Mouse (Mus musculus) bone marrow, adult 2 months (tissue): ENCODE measurements around the gene Arhgap1. TPM values are rescaled to one million over a fixed set of nuclear protein-coding genes. Genes with fewer than 3 reads are reported as not detected.

Source experiments
- H3K27ac ChIP-seq: fragments of 200-500 bp; 2 replicates; pipeline ENCODE4 v1.5.1; 2012; ENCODE audit warnings: low read depth, mild to moderate bottlenecking, control low read depth, inconsistent platforms, low read length; ENCODE audit not compliant: control insufficient read depth, poor library complexity, insufficient read depth
- H3K4me1 ChIP-seq: fragments of 200-500 bp; 2 replicates; pipeline ENCODE4 v1.6.1; 2011; ENCODE audit warnings: low read length; ENCODE audit not compliant: control insufficient read depth, insufficient read depth
- H3K4me3 ChIP-seq: fragments of 200-500 bp; replicated peaks from 2 replicates; pipeline ENCODE3; 2011; ENCODE audit warnings: mild to moderate bottlenecking, low read depth, low read length, control low read depth; ENCODE audit not compliant: control insufficient read depth
- CTCF ChIP-seq: fragments of 200-500 bp; IDR thresholded peaks from 2 replicates; pipeline ENCODE4 v1.5.1; 2011; ENCODE audit warnings: low read length, control low read depth; ENCODE audit not compliant: control insufficient read depth, insufficient read depth
- POLR2A ChIP-seq: fragments of 200-500 bp; IDR thresholded peaks from 2 replicates; pipeline ENCODE4 v1.6.1; 2011; ENCODE audit warnings: low read depth, mild to moderate bottlenecking, control low read depth, low read length, borderline replicate concordance; ENCODE audit not compliant: control insufficient read depth
- WGBS: fragments of 180-500 bp; shearing (Covaris S2); methylation state at CpG from one replicate; pipeline ENCODE4 v1.1.7; 2018; 5-methylcytosine and 5-hydroxymethylcytosine counted together
- polyA plus RNA-seq: library from polyadenylated mRNA; stranded (reverse); fragments of >200 nt; gene quantifications from 2 replicates; pipeline ENCODE4 v1.2.4, GENCODE M21; 2011; ENCODE audit warnings: low replicate concordance; ENCODE audit not compliant: missing spikeins, insufficient read depth, insufficient read length

Gene Arhgap1
- polyA plus RNA-seq, 1 experiment = 35.2 TPM

DNA sequence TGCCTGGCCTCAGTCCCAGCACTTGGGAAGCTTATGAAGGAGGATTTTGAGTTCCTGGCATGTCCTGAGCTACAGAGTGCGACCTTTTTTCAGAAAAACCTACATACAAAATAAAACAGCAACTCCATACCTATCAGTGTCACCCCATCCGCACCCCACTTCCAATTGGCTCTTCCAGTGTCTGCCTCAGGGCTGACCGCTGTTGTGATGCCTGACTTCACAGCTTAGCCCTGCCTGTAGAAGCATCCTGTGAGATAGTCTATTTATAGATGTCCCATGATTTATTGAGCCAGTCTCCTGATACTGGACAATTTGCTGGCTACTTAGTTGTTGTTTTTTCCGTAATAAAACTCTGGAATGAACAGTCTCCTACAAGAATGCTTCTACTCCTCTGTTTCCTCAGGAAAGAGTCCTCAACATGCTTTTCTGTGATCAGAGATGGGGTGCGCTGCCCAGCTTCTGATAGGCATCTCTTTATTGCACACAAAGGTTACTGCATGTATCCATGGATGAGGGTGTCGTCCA lies 16.8 kb downstream of the Arhgap1 start:
- Histone ChIP-seq H3K4me1 (no peaks in the 10 kb centered on the region), H3K4me3 (no peak overlapping the region), H3K27ac (no peak overlapping the region)
- TF ChIP-seq POLR2A (no peak), CTCF (no peak)
- 89% methylated on average over 6 of the region's 6 CpGs for WGBS

DNA sequence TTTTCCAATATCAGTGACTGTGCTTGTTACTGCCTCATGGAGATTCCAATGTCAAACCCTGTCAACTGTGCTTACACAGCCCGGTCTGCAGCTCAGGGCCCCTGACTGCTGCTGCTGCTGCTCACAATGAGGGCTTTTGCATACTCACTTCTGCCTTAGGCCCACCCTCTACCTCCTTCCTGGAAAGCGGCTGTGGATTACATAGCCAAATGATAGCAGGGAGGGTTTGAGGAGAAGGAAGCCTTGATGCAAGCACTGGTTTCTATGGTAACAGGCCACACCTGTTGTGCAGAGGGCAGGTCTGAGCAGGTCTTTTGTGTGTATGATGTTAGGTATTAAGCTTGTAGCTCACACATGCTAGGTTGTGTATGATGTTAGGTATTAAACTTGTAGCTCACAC lies 18.1 kb downstream of the Arhgap1 start:
- Histone ChIP-seq H3K27ac (no peak overlapping the region), H3K4me1 (no peaks in the 10 kb centered on the region), H3K4me3 (no peak overlapping the region)
- TF ChIP-seq CTCF (no peak), POLR2A (no peak)
- 80% methylated on average over 2 of the region's 2 CpGs for WGBS

DNA sequence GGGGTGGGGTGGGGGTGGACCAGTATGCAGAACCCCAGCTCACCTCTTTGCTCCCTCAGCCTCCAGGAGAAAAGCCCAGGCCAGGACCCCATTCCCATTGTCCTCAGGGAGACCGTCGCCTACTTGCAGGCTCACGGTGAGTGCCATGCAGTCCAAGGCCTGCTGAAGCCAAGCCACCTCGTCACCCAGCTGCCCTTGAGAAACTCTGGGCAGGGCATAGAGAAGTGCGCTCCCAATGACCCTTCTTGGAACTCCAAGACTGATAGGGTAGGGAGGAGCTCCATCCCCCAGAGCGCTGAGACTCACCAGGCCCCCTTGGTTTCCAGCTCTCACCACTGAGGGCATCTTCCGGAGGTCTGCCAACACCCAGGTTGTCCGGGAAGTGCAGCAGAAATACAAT lies 19.7 kb downstream of the Arhgap1 start:
- no peak overlapping the region for H3K27ac ChIP-seq
- no peak for TF ChIP-seq CTCF
- no peak for TF ChIP-seq POLR2A
- no peak overlapping the region for H3K4me3 ChIP-seq
- no peaks in the 10 kb centered on the region for H3K4me1 ChIP-seq
- 95% methylated on average over 8 of the region's 8 CpGs for WGBS

- WGBS = 87% methylated on average over 6 of the region's 6 CpGs
- Histone ChIP-seq H3K27ac (no peak overlapping the region), H3K4me1 (no peaks in the 10 kb centered on the region), H3K4me3 (no peak overlapping the region)
- TF ChIP-seq POLR2A = no peak
- TF ChIP-seq CTCF = no peak
These were observed 20.4 kb downstream of the Arhgap1 start for GRCm38 (mm10) chr2:91670038-91670437.

DNA sequence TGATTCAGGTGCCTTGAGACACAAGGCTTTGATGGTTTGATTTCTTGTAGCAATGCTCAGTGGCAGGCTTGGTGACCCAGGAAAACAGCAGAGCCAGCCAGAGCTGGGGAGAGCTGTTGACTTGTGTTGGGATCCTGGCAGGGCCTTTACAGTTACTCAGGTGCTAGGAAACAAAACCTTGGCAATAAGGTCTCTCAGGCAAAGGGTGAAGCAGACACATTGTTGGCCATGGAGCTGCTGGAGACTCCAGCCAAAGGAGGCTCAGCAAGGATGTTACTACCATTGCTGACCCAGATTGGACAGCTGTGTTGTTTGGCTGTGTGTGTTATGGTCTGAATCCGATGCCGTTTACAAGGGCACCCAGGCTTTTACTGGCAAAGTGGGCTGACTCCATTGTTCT lies 23.9 kb downstream of the Arhgap1 start:
- WGBS = 92% methylated on average over 2 of the region's 2 CpGs
- Histone ChIP-seq H3K27ac (no peak overlapping the region), H3K4me1 (no peaks in the 10 kb centered on the region), H3K4me3 (no peak overlapping the region)
- TF ChIP-seq POLR2A (no peak), CTCF (no peak)

DNA sequence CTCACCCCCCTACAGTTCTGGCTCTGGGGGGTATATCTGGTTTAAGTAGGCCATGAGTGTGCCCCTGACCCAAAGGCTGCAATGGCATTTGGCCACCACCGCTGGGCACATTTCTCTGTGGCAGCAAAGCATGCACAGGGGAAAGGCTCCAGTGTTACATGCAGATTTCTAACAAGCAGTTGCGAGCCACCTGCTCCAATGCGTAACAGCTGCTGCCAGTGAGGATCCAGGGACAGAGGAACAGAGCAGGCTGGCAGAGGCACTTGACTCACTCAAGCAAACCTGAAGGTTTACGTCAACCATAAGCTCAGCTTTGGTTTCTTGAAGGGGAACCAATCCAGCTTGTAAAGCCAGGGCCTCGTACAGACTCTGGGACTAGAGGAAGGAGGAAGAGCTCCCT lies 25.2 kb downstream of the Arhgap1 start:
- Histone ChIP-seq H3K27ac (no peak overlapping the region), H3K4me1 (no peaks in the 10 kb centered on the region), H3K4me3 (no peak overlapping the region)
- 84% methylated on average over 5 of the region's 5 CpGs for WGBS
- no peak for TF ChIP-seq POLR2A
- TF ChIP-seq CTCF = no peak

- 76% methylated on average over 2 of the region's 2 CpGs for WGBS
- Histone ChIP-seq H3K4me1 (no peaks in the 10 kb centered on the region), H3K4me3 (no peak overlapping the region), H3K27ac (no peak overlapping the region)
- TF ChIP-seq CTCF = no peak
- no peak for TF ChIP-seq POLR2A
These were observed 26.8 kb downstream of the Arhgap1 start for GRCm38 (mm10) chr2:91676420-91676819.

DNA sequence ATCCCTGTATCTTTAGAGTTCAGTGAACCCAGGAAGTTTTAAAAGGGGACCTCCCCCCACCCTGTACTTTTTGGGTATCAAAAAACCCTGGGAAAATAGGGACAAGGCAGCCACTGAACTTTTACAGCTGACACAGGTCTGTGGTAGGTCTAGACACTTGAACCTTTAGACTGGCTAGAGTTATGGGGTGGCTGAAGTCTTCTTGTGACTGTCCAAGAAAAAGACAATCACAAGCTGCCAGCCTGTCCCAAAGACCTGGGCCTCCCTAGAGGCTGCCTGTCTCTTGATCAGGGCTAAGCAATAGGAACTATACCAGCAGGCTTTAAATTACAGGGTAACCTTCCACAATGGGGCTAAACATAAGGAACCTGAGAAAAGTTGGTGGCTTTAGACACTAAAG lies 27.3 kb downstream of the Arhgap1 start:
- no peak for TF ChIP-seq POLR2A
- TF ChIP-seq CTCF = no peak

DNA sequence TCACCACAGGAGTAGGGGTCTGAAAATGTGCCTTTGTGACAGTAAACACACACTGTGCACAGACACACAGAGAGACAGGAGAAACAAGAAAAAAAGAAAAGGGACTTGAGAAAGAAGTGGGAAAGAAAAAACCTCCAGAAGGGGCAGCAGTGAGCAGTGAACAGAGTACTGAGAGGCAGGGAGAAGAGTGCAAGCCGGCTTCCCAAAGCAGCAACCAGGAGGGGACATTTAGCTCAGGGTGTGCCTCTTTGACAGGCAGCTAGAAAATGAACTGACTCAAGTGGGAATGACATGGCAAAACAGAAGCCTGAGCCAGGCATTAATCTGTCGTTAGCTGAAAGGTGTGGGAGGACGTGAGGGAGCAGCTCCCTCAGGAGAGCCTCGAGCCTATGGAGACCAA lies 33.2 kb downstream of the Arhgap1 start:
- H3K4me3 ChIP-seq = no peak overlapping the region
- no peak for TF ChIP-seq CTCF
- TF ChIP-seq POLR2A = no peak
- H3K4me1 ChIP-seq = no peaks in the 10 kb centered on the region
- no peak overlapping the region for H3K27ac ChIP-seq
- 67% methylated on average over 4 of the region's 4 CpGs for WGBS

More for the DNA sequence above, 27.3 kb downstream of the Arhgap1 start:
- H3K4me3 ChIP-seq = no peak overlapping the region
- H3K4me1 ChIP-seq = no peaks in the 10 kb centered on the region
- no peak overlapping the region for H3K27ac ChIP-seq

DNA sequence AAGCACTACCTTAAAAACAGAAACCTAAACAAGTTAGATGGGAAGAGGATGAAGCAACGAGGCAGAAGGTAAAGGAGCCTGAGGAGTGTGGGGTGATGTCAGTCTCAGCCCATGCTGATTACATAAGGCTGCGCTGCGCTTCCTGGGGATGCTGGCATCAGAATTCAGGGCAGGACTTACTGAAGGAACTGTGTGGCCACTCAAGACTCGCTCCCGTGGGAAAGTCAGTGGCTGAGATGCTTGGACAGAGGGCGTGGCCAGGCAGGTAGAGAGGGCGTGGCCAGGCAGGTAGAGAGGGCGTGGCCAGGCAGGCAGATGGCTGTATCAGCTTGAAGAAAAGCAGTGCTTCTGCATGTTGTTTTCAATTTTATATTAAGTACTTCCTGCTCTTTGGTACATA lies 34.3 kb downstream of the Arhgap1 start:
- WGBS = 79% methylated on average over 8 of the region's 8 CpGs
- H3K4me3 ChIP-seq = no peak overlapping the region
- no peak overlapping the region for H3K27ac ChIP-seq
- H3K4me1 ChIP-seq = no peaks in the 10 kb centered on the region
- TF ChIP-seq POLR2A (no peak), CTCF (no peak)
